Mouse (Mus musculus): ENCODE results near the gene Lsm2. TPM values are rescaled to one million over a fixed set of nuclear protein-coding genes. Genes with fewer than 3 reads are reported as not detected.
A peak's percentile ranks its signal among the peaks of the same experiment; 100 is the strongest.
"Not testable (repeated sequence)": the region's sequence is repeated elsewhere in the genome, so short reads cannot be mapped to it uniquely, and the experiment has no call there.

The Lsm2 gene
- polyA plus RNA-seq, 1 experiment from 2014 or later: 150 TPM

DNA sequence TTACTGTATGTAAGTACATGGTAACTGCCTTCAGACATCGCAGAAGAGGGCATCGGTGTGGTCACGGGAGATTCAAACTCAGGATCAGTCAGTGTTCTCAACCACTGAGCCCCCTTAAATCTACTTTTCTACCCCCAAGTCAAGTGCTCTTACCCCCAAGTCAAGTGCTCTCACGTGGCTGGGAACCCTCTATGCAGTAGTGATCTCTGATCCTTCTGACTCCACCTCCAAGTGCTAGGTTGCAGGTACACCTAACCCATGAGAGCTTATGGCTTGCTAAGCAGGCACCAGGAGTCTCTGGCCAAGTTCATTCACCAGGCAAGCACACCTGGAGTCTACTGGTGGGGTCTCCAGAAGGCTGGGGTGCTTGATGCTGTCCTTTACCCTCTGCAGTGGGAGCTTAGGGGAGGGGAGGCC lies 32.1 kb upstream of the Lsm2 start:
- H3K27me3 ChIP-seq: peaks cover under 1% of the 10 kb centered on the region; the same call in 1 of the 2 replicates
- H3K9me3 ChIP-seq: no peaks in the 10 kb centered on the region
- no peak overlapping the region for H3K9ac ChIP-seq (replicated peaks)
- H3K27ac ChIP-seq: no peak overlapping the region
- H3K4me3 ChIP-seq (replicated peaks): no peak overlapping the region
- 39% methylated on average over 4 of the region's 4 CpGs for WGBS
- no peak for ATAC-seq
- H3K4me2 ChIP-seq (replicated peaks): no peak overlapping the region
- H3K4me1 ChIP-seq (replicated peaks): peaks cover 18% of the 10 kb centered on the region
- peaks cover 17% of the 10 kb centered on the region for H3K36me3 ChIP-seq

DNA sequence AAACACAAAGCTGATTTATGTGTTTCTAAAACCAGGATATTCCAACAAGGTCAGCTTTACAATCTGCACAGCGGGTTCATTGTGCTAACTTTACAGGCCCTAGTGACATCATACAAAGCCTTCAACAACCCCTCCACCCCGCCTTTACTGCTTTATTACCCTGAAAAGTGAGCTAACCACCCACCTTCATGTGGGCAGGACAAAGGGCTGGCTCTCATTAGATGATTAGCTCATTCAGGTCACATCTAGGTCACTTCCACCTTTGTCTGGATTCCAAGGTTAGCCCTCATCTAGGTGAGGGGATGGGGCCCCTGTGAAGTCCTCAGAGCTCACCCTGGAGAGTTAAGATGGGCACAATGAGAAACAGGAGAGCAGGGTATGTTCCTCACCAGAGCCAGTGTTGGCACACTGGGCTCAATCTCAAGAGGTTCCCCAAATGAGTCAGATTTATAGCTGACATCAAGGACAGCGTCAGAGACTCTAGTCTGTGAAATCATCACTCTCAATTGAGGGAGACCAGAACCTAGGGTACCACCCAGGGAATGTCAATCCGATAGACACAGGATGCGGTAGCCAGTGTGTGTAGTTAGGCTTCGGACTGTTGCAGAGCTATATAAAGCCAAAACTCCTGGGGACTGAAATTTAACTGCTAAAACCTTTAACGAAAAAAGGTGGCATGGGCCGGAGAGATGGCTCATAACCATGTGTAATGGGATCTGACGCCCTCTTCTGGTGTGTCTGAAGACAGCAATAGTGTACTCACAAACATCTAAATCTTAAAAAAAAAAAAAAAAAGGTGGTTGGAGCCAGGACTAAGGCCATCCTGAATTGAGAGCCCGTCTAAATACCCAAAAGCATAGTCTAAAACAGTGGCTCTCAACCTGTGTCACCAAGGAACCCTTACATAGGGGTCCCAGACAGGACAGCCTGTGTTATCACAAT lies 30.9 kb upstream of the Lsm2 start:
- peak overlapping the region; percentile 97 for H3K4me2 ChIP-seq (replicated peaks)
- H3K9me3 ChIP-seq: no peaks in the 10 kb centered on the region
- H3K36me3 ChIP-seq: peaks cover 17% of the 10 kb centered on the region
- no peak for ATAC-seq
- peak overlapping the region; percentile 97 for H3K9ac ChIP-seq (replicated peaks)
- H3K27ac ChIP-seq: peak overlapping the region; percentile 92
- peaks cover 18% of the 10 kb centered on the region for H3K4me1 ChIP-seq (replicated peaks)
- H3K4me3 ChIP-seq (replicated peaks): peak overlapping the region; percentile 75
- H3K27me3 ChIP-seq: peaks cover 12% of the 10 kb centered on the region
- WGBS: 29% methylated on average over 10 of the region's 10 CpGs

DNA sequence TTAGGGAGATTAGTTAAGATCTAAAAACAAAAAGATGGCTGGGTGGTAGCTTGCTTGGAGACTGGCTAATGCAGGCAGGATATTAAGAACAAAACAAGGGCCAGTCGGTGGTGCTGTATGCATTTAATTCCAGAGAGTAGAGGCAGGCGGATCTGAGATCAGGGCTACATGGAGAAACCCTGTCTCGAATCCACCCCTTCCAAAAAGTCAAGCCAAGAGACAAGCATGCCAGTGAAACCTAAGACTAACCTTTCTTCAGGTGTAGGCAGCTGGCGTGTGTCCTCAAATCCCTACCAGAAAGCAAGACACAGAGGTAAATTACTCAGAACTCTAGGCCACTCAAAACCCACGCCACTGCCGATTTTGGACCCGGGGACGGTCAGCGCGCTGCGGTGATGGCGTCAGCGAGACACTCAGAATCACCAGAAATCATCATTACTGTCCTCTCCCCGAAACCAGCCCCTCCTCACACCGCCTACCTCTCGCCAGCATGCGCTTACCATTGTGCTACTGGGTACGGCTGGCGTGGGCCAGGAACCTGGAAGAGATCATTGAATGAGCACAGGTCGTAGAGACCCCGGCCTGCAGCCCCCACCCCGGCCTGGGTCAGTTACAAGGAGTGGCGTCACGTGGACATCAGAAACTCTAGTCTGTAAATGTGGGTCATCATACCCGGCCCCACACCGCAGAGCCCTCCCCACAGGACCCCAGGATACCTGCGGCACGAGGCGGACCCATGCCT lies 29.9 kb upstream of the Lsm2 start:
- Histone ChIP-seq H3K4me3 (replicated peaks) (peak overlapping the region; percentile 75), H3K27ac (peak overlapping the region; percentile 92), H3K4me1 (replicated peaks) (peaks cover 18% of the 10 kb centered on the region), H3K27me3 (peaks cover 20% of the 10 kb centered on the region), H3K9ac (replicated peaks) (peak overlapping the region; percentile 97), H3K36me3 (peaks cover 17% of the 10 kb centered on the region), H3K9me3 (no peaks in the 10 kb centered on the region), H3K4me2 (replicated peaks) (peak overlapping the region; percentile 97)
- 0 out of 2 replicates have a peak, but pooled peaks have one; percentile 2 for ATAC-seq
- under 1% methylated on average over 29 of the region's 29 CpGs for whole genome bisulfite sequencing

DNA sequence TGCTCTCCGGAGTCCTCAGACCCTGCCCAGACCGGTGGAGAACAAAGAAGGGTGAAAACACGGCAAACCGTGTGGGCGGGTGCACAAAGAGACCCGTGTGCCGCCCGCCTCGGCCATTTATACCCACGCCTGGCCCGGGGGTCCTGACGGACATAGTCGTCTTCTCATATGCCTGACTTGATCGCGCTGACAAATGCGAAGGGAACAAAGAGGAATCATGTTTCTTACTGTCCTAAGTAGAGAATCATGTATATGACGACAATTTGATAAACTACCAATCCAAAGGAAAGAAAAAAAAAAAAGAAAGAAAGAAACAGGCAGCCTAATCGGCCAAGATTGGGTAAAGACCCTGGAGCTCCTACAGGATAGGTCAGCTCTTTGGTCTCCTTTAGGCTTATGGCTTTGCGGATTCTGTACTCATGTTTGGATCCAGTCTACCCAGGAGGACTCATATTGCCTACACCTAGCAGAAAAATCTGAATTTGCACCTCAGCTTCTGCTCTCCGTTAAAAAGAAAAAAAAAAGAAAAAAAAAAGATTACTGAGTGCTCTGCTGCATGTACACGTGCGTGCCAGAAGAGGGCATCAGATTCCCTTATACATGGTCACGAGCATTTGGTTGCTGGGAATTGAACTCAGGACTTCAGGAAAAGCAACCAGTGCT lies 29.2 kb upstream of the Lsm2 start:
- H3K4me2 ChIP-seq (replicated peaks): peak overlapping the region; percentile 97
- peaks cover 18% of the 10 kb centered on the region for H3K4me1 ChIP-seq (replicated peaks)
- peak overlapping the region; percentile 97 for H3K9ac ChIP-seq (replicated peaks)
- H3K27me3 ChIP-seq: peaks cover 22% of the 10 kb centered on the region
- no peaks in the 10 kb centered on the region for H3K9me3 ChIP-seq
- peak overlapping the region; percentile 75 for H3K4me3 ChIP-seq (replicated peaks)
- peak; percentile 83 for ATAC-seq
- peak overlapping the region; percentile 92 for H3K27ac ChIP-seq
- under 1% methylated on average over 23 of the region's 23 CpGs for WGBS
- peaks cover 17% of the 10 kb centered on the region for H3K36me3 ChIP-seq

- Histone ChIP-seq H3K4me1 (replicated peaks) (peaks cover 18% of the 10 kb centered on the region), H3K9me3 (no peaks in the 10 kb centered on the region), H3K27me3 (peaks cover 22% of the 10 kb centered on the region), H3K36me3 (peaks cover 17% of the 10 kb centered on the region), H3K4me2 (replicated peaks) (peak overlapping the region; percentile 97; the same call in 1 of the 2 replicates), H3K4me3 (replicated peaks) (no peak overlapping the region), H3K9ac (replicated peaks) (no peak overlapping the region), H3K27ac (no peak overlapping the region)
- WGBS: 90% methylated on average over 3 of the region's 3 CpGs
- ATAC-seq: no peak
These were observed 28.4 kb upstream of the Lsm2 start for GRCm38 (mm10) chr17:34953258-34953657.

- no peak for ATAC-seq
- WGBS: 92% methylated on average over 4 of the region's 4 CpGs
These were observed 27.8 kb upstream of the Lsm2 start for GRCm38 (mm10) chr17:34953904-34954303.

DNA sequence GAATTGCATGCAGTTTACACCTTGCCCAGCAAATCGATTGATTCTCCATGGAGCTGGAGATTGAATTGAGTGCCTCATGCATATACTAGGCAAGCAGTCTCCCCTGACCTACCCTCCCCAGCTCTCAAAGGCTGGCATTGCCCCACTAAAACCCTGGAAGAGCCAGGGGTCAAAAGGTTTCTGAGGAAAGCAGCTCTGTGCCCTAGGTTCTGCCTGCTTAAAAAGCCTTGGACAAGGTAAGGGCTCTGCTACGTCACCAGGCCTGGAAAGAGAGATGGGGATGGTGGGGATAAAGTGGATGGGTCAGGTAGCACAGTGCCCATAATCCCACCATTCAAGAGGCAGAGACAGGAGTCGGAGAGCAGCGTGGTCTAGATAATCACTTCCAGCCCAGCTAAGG lies 26.8 kb upstream of the Lsm2 start:
- Histone ChIP-seq H3K36me3 (peaks cover 11% of the 10 kb centered on the region), H3K4me1 (replicated peaks) (peaks cover 21% of the 10 kb centered on the region), H3K4me3 (replicated peaks) (no peak overlapping the region), H3K27me3 (peaks cover 25% of the 10 kb centered on the region), H3K4me2 (replicated peaks) (no peak overlapping the region), H3K27ac (no peak overlapping the region), H3K9ac (replicated peaks) (no peak overlapping the region; the same call in 1 of the 2 replicates), H3K9me3 (no peaks in the 10 kb centered on the region)
- no peak for ATAC-seq
- WGBS: 82% methylated on average over 4 of the region's 4 CpGs

More at GRCm38 (mm10) chr17:34953904-34954303, 27.8 kb upstream of the Lsm2 start:
- no peaks in the 10 kb centered on the region for H3K9me3 ChIP-seq
- no peak overlapping the region for H3K27ac ChIP-seq
- peaks cover 22% of the 10 kb centered on the region for H3K27me3 ChIP-seq
- no peak overlapping the region for H3K4me2 ChIP-seq (replicated peaks)
- no peak overlapping the region for H3K9ac ChIP-seq (replicated peaks)
- no peak overlapping the region for H3K4me3 ChIP-seq (replicated peaks)
- H3K4me1 ChIP-seq (replicated peaks): peaks cover 18% of the 10 kb centered on the region
- peaks cover 17% of the 10 kb centered on the region for H3K36me3 ChIP-seq

DNA sequence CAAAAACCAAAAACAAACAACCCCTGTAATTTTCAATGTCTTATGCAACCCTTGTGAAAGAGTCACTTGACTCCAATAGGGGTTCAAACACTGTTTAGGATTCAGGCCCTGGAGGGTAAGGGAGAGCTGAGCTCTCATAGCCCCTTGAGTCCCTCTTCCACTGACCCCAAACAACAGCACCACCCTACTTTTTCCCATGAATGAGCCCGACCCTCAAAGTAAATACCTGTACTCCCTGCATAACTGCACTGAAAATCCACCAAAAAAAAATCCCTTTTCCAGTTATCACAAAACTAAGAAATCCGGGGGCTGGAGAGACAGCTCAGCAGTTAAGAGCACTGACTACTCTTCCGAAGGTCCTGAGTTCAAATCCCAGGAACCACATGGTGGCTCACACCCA lies 25.8 kb upstream of the Lsm2 start:
- peaks cover 34% of the 10 kb centered on the region for H3K27me3 ChIP-seq
- peaks cover under 1% of the 10 kb centered on the region; the same call in 1 of the 2 replicates for H3K36me3 ChIP-seq
- H3K4me2 ChIP-seq (replicated peaks): no peak overlapping the region
- no peak for ATAC-seq
- H3K4me1 ChIP-seq (replicated peaks): peaks cover 16% of the 10 kb centered on the region
- H3K9ac ChIP-seq (replicated peaks): no peak overlapping the region
- 81% methylated on average over 3 of the region's 3 CpGs for WGBS
- H3K4me3 ChIP-seq (replicated peaks): no peak overlapping the region
- no peaks in the 10 kb centered on the region for H3K9me3 ChIP-seq
- no peak overlapping the region for H3K27ac ChIP-seq

DNA sequence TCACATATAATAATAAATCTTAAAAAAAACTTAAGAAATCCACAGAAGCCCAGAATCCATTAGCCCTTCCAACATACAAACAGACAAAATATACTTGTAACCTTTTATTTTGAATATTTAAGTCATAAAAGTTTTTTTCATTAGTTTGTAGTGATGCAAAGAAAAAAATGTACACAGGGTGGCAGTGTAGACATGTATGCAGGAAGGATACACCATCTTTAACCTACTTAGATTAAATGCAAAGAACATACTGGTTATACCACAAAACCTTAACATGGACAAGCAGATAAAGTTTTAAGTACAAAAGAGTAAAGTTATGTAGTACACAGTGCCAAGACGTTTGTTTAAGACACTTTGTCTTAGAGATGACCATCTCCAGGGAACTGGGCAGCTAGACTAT lies 25.3 kb upstream of the Lsm2 start:
- no peaks in the 10 kb centered on the region for H3K36me3 ChIP-seq
- peaks cover 12% of the 10 kb centered on the region; the same call in 1 of the 2 replicates for H3K4me1 ChIP-seq (replicated peaks)
- H3K4me3 ChIP-seq (replicated peaks): no peak overlapping the region
- peaks cover 39% of the 10 kb centered on the region for H3K27me3 ChIP-seq
- no peak overlapping the region for H3K9ac ChIP-seq (replicated peaks)
- no peak overlapping the region for H3K27ac ChIP-seq
- H3K4me2 ChIP-seq (replicated peaks): no peak overlapping the region
- H3K9me3 ChIP-seq: no peaks in the 10 kb centered on the region
- no peak for ATAC-seq
- 37% methylated on average over 1 of the region's 1 CpGs for WGBS

DNA sequence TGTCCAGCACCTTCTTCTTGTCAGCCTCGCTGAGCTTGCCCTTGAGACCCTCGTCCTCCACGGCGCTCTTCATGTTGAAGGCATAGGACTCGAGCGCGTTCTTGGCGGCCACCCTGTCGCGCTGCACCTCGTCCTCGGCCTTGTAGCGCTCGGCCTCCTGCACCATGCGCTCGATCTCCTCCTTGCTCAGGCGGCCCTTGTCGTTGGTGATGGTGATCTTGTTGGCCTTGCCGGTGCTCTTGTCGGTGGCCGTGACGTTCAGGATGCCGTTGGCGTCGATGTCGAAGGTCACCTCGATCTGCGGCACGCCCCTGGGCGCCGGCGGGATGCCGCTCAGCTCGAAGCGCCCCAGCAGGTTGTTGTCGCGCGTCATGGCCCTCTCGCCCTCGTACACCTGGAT lies 24.4 kb upstream of the Lsm2 start:
- not testable (repeated sequence) for H3K4me3 ChIP-seq (replicated peaks); H3K9me3 ChIP-seq; H3K4me2 ChIP-seq (replicated peaks); ATAC-seq; H3K27ac ChIP-seq; H3K36me3 ChIP-seq; H3K9ac ChIP-seq (replicated peaks)
- H3K27me3 ChIP-seq: peaks cover 47% of the 10 kb centered on the region
- 26% methylated on average over 35 of the region's 40 CpGs for WGBS
- peaks cover 12% of the 10 kb centered on the region; the same call in 1 of the 2 replicates for H3K4me1 ChIP-seq (replicated peaks)

DNA sequence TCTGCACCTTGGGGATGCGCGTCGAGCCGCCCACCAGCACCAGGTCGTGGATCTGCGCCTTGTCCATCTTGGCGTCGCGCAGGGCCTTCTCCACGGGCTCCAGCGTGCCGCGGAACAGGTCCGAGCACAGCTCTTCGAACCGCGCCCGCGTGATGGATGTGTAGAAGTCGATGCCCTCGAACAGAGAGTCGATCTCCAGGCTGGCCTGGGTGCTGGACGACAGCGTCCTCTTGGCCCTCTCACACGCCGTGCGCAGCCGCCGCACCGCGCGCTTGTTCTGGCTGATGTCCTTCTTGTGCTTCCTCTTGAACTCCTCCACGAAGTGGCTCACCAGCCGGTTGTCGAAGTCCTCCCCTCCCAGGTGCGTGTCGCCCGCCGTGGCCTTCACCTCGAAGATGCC lies 23.7 kb upstream of the Lsm2 start:
- H3K36me3 ChIP-seq: not testable (repeated sequence)
- 33% methylated on average over 31 of the region's 40 CpGs for WGBS

More for the DNA sequence above, 23.7 kb upstream of the Lsm2 start:
- H3K4me1 ChIP-seq (replicated peaks): peaks cover 12% of the 10 kb centered on the region; the same call in 1 of the 2 replicates
- not testable (repeated sequence) for H3K4me3 ChIP-seq (replicated peaks); H3K9ac ChIP-seq (replicated peaks); H3K9me3 ChIP-seq; H3K4me2 ChIP-seq (replicated peaks); ATAC-seq; H3K27ac ChIP-seq
- H3K27me3 ChIP-seq: peaks cover 51% of the 10 kb centered on the region

Measured in midbrain, embryonic 13.5 days (tissue).